Mouse (Mus musculus) hindbrain, embryonic 11.5 days (tissue): Measurements from ENCODE around the gene Ccdc146. TPM values are rescaled to one million over a fixed set of nuclear protein-coding genes. Genes with fewer than 3 reads are reported as not detected.

ENCODE experiments used
- polyA plus RNA-seq: library from polyadenylated mRNA; unstranded; fragments of >200 nt; fragmentation: Nextera tagmentation; extraction: Ambion mirVana; gene quantifications from 2 replicates; pipeline ENCODE4 v1.2.1, GENCODE M21; 2014

Gene Ccdc146
- polyA plus RNA-seq, 1 experiment from 2014 or later, result 0.88 TPM

Other genes starting within 250 kb of the Ccdc146 start
- 2.3 and 2.7 TPM in 2 replicates for gene Gsap, start 238.4 kb downstream of the Ccdc146 start, polyA plus RNA-seq
- 3.5 and 4.0 TPM in 2 replicates for gene Fgl2, start 52.0 kb downstream of the Ccdc146 start, polyA plus RNA-seq
- gene Fam185a, start 281 bp upstream of the Ccdc146 start, polyA plus RNA-seq, result 4.7 and 5.7 TPM in 2 replicates
- gene Lrrc17, start 118.9 kb upstream of the Ccdc146 start, polyA plus RNA-seq, result 23.6 and 27.3 TPM in 2 replicates
- 0.25 and 0.32 TPM in 2 replicates for gene Fbxl13, start 221.0 kb upstream of the Ccdc146 start, polyA plus RNA-seq
- 88.4 and 93.0 TPM in 2 replicates for gene Armc10, start 221.1 kb upstream of the Ccdc146 start, polyA plus RNA-seq